Mouse (Mus musculus) heart, adult 2 months (tissue): ENCODE measurements at regions not wholly inside any gene's neighbourhood (a gene's known extent, or its start where the extent isn't known, plus 50 kb on each side); places are given as distances from the start of the nearest gene placed in this dataset.

Experiments used
- DNase-seq, 2 experiments: peaks; one replicate each; pipeline ENCODE4 v3.0.0; 2021
- H3K27ac ChIP-seq: fragments of 200-600 bp; 2 replicates; pipeline ENCODE4 v1.8.1; 2022
- H3K27me3 ChIP-seq: fragments of 200-500 bp; 2 replicates; pipeline ENCODE4 v1.6.1; 2012; ENCODE audit warnings: mild to moderate bottlenecking, low read length, inconsistent platforms, mixed read lengths; ENCODE audit not compliant: control insufficient read depth, insufficient read depth
- H3K36me3 ChIP-seq: fragments of 200-500 bp; 2 replicates; pipeline ENCODE4 v1.6.1; 2012; ENCODE audit warnings: low read length, inconsistent platforms; ENCODE audit not compliant: control insufficient read depth, insufficient read depth
- H3K4me1 ChIP-seq: fragments of 200-500 bp; 2 replicates; pipeline ENCODE4 v1.6.1; 2011; ENCODE audit warnings: low read length; ENCODE audit not compliant: control insufficient read depth, insufficient read depth
- H3K4me3 ChIP-seq: fragments of 200-600 bp; 2 replicates; pipeline ENCODE4 v1.8.1; 2022
- H3K79me2 ChIP-seq: fragments of 200-500 bp; replicated peaks from 2 replicates; pipeline ENCODE4 v1.6.1; 2012; ENCODE audit warnings: mild to moderate bottlenecking, inconsistent platforms, low read length, moderate library complexity, mixed read lengths; ENCODE audit not compliant: control insufficient read depth, insufficient read depth
- H3K9ac ChIP-seq: fragments of 200-500 bp; 2 replicates; pipeline ENCODE4 v1.6.1; 2012; ENCODE audit warnings: low read depth, mild to moderate bottlenecking, control low read depth, inconsistent platforms, low read length, mixed read lengths
- CTCF ChIP-seq: fragments of 200-600 bp; IDR thresholded peaks from 2 replicates; pipeline ENCODE4 v1.8.1; 2022; ENCODE audit warnings: antibody characterized with exemption, mild to moderate bottlenecking, moderate library complexity
- EP300 ChIP-seq: fragments of 200-500 bp; IDR thresholded peaks from 2 replicates; pipeline ENCODE4 v1.6.1; 2011; ENCODE audit warnings: low read depth, low read length, control low read depth; ENCODE audit not compliant: insufficient read depth
- POLR2A ChIP-seq: fragments of 200-500 bp; IDR thresholded peaks from 2 replicates; pipeline ENCODE4 v1.6.1; 2011; ENCODE audit warnings: mild to moderate bottlenecking, low read depth, low read length, control low read depth; ENCODE audit not compliant: insufficient read depth
- WGBS: fragments of 180-500 bp; shearing (Covaris S2); methylation state at CpG from one replicate; pipeline ENCODE4 v1.1.7; 2018; 5-methylcytosine and 5-hydroxymethylcytosine counted together
- intact Hi-C: fragments of 180-260 bp; cut with DNase I; formaldehyde crosslinking; loops from one replicate; pipeline ENCODE4 v1.15.1; 2025

DNA sequence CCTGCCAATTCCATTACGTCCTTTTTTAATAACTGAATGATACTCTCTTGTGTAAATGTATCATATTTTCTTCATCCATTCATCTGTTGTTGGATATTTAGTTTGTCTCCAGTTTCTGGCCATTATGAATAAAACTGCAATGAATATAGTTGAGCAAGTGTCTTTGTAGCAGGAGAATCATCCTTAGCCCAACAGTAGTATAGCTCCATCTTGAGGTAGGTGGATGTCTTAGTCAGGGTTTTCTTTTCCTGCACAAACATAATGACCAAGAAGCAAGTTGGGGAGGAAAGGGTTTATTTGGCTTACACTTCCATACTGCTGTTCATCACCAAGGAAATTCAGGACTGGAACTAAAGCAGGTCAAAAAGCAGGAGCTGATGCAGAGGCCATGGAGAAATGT, 299.2 kb downstream of the Arap2 start:
- intact Hi-C loops: no loop called here
- WGBS: 73% methylated on average over 1 of the region's 1 CpGs
- no peak for TF ChIP-seq EP300
- TF ChIP-seq POLR2A: no peak
- TF ChIP-seq CTCF: no peak
- no peak for DNase-seq
- no peaks in the 10 kb centered on the region for H3K36me3 ChIP-seq
- no peak overlapping the region for H3K4me3 ChIP-seq
- no peak overlapping the region for H3K9ac ChIP-seq
- H3K79me2 ChIP-seq: no peaks in the 10 kb centered on the region
- H3K27ac ChIP-seq: no peak overlapping the region
- H3K4me1 ChIP-seq: no peaks in the 10 kb centered on the region
- no peaks in the 10 kb centered on the region for H3K27me3 ChIP-seq

DNA sequence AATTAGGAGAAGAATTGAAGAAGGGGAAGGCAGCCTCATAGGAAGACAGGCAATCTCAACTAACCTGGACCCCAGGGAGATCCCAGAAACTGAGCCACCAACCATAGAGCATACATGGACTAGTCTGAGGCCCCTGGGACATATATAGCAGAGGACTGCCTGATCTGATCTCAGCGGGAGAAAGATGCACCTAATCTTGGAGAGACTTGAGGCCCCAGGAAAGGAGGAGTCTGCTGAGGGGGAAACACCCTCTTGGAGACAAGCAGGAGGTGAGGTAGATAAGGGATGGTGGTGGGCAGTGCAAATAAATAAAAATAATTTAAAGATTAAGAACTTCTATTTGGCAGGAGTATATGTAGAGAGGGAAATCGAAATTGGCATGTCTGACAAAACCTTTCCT, 303.4 kb downstream of the Arap2 start:
- Histone ChIP-seq H3K4me1 (no peaks in the 10 kb centered on the region), H3K36me3 (no peaks in the 10 kb centered on the region), H3K27me3 (no peaks in the 10 kb centered on the region), H3K9ac (no peak overlapping the region), H3K79me2 (no peaks in the 10 kb centered on the region), H3K27ac (no peak overlapping the region), H3K4me3 (no peak overlapping the region)
- no peak for DNase-seq
- 51% methylated on average over 2 of the region's 2 CpGs for WGBS
- intact Hi-C loops: no loop called here
- TF ChIP-seq POLR2A: no peak
- no peak for TF ChIP-seq CTCF
- TF ChIP-seq EP300: no peak
